Mouse (Mus musculus) liver, adult 2 months (tissue): ENCODE results near the gene Prr5l.

Experiments used
- CTCF ChIP-seq: fragments of 200-500 bp; IDR thresholded peaks from 2 replicates; pipeline ENCODE4 v1.5.1; 2011; ENCODE audit warnings: low read depth, low read length, control low read depth
- POLR2A ChIP-seq: fragments of 200-500 bp; IDR thresholded peaks from 2 replicates; pipeline ENCODE4 v1.6.1; 2011; ENCODE audit warnings: low read length, control low read depth; ENCODE audit not compliant: insufficient read depth; ENCODE audit errors: extremely low read depth

DNA sequence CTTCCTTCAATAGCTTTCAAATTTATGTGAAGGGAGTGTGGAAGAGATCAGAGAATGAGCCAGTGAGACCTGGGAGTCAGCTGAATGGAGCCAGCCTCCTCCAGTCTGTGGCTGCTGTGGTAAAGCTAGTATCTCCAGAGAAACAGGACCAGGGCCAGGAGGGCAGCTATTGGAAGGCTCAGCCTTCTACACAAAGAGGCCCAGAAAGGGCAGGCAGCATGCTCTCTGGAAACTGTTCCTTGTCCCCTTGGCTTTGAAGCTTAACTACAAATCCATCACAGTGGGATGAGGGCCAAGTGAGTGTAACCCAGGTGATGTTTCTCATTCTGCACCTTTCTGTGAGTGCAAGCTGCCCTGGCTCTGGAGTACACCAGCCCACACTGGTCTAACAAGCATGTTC is 155.0 kb downstream of the Prr5l start:
- TF ChIP-seq CTCF (no peak), POLR2A (no peak)
